Mouse (Mus musculus) monocyte, adult 5-6 weeks (primary cell): Measurements from ENCODE around the gene Adgre5. TPM values are rescaled to one million over a fixed set of nuclear protein-coding genes. Genes with fewer than 3 reads are reported as not detected.
A peak's percentile ranks its signal among the peaks of the same experiment; 100 is the strongest.

ENCODE experiments used
- ATAC-seq: fragments of 153-309, 156-312 bp; replicated peaks from 2 replicates; pipeline ENCODE4 v1.8.0; 2017; ENCODE audit warnings: mild to moderate bottlenecking; ENCODE audit not compliant: low TSS enrichment, insufficient number of reproducible peaks, severe bottlenecking, poor library complexity, low FRiP score
- total RNA-seq: library from RNA; stranded (forward); fragments of 200-1000, 200-491, 200-594 nt; gene quantifications from 3 replicates; pipeline ENCODE4 v1.2.3, GENCODE M21; 2017

The Adgre5 gene
- total RNA-seq: 1,127 to 1,315 TPM (median 1,167 TPM) in 3 replicates

GRCm38 (mm10) chr8:83740976-83741741 is at the start of gene Adgre5:
TSS of gene Adgre5 (minus strand) at chr8:83741326.
- ATAC-seq: peak; percentile 9

- no peak for ATAC-seq
Measured at GRCm38 (mm10) chr8:83789826-83790225, 48.7 kb upstream of the Adgre5 start.

GRCm38 (mm10) chr8:83785046-83785445 is 43.9 kb upstream of the Adgre5 start:
- no peak for ATAC-seq

GRCm38 (mm10) chr8:83782832-83783558 is 41.9 kb upstream of the Adgre5 start:
- peak; percentile 73 for ATAC-seq

GRCm38 (mm10) chr8:83779610-83780009 is 38.5 kb upstream of the Adgre5 start:
- ATAC-seq: no peak

GRCm38 (mm10) chr8:83778051-83778450 is 36.9 kb upstream of the Adgre5 start:
- ATAC-seq: no peak

GRCm38 (mm10) chr8:83776632-83777031 is 35.5 kb upstream of the Adgre5 start:
- no peak for ATAC-seq

GRCm38 (mm10) chr8:83774221-83774620 is 33.1 kb upstream of the Adgre5 start:
- ATAC-seq: no peak

- ATAC-seq: no peak
Measured at GRCm38 (mm10) chr8:83773452-83773846, 32.3 kb upstream of the Adgre5 start.

- ATAC-seq: peak; percentile 58
Measured at GRCm38 (mm10) chr8:83772701-83773451, 31.8 kb upstream of the Adgre5 start.

- no peak for ATAC-seq
Measured at GRCm38 (mm10) chr8:83771791-83772190, 30.7 kb upstream of the Adgre5 start.

GRCm38 (mm10) chr8:83770669-83771068 is 29.5 kb upstream of the Adgre5 start:
- no peak for ATAC-seq

GRCm38 (mm10) chr8:83769720-83770119 is 28.6 kb upstream of the Adgre5 start:
- ATAC-seq: no peak

GRCm38 (mm10) chr8:83768526-83768925 is 27.4 kb upstream of the Adgre5 start:
- ATAC-seq: peak; percentile 79

GRCm38 (mm10) chr8:83767442-83767841 is 26.3 kb upstream of the Adgre5 start:
- no peak for ATAC-seq

- ATAC-seq: no peak
Measured at GRCm38 (mm10) chr8:83765663-83766062, 24.5 kb upstream of the Adgre5 start.

GRCm38 (mm10) chr8:83764717-83765116 is 23.6 kb upstream of the Adgre5 start:
- no peak for ATAC-seq

- no peak for ATAC-seq
Measured at GRCm38 (mm10) chr8:83764116-83764515, 23.0 kb upstream of the Adgre5 start.

GRCm38 (mm10) chr8:83759231-83759759 is 18.2 kb upstream of the Adgre5 start:
- no peak for ATAC-seq
